17 mouse cellular contexts compared by ENCODE assay signal in genomic region chr9:76270886-76271285, GRCm38 (mm10). TPM values are rescaled to one million over a fixed set of nuclear protein-coding genes. Genes with fewer than 3 reads are reported as not detected.
DNase-seq lines count a peak whose midpoint lies in the region; ATAC-seq and TF ChIP-seq lines count a peak whose summit lies in the region.
"Had no signal": no experiment of that assay in that cellular context is flagged by ENCODE, and none has a peak within 500 bp of the region (broad histone marks: within the 10 kb centered on the region; RNA-seq: fewer than 3 reads in every experiment).

No protein-coding gene starts in this region.

- H3K4me2 ChIP-seq in hindbrain, postnatal 0 days (ENCODE audit: low read depth, low read length), result no peak overlapping the region
- no peak overlapping the region for H3K4me2 ChIP-seq in hindbrain, embryonic 11.5 days (replicated peaks; ENCODE audit: low read depth, low read length)
- no peak overlapping the region for H3K4me2 ChIP-seq in CH12.LX (ENCODE audit: insufficient read depth, low read depth, poor library complexity, severe bottlenecking)
- H3K4me2 ChIP-seq: midbrain, embryonic 11.5 days had no signal

- no peak for ATAC-seq in hindbrain, postnatal 0 days
- ATAC-seq in hindbrain, embryonic 11.5 days (ENCODE audit: low FRiP score), result no peak

- no peaks in the 10 kb centered on the region for H3K9me3 ChIP-seq in hindbrain, postnatal 0 days (ENCODE audit: low read length)
- no peaks in the 10 kb centered on the region for H3K9me3 ChIP-seq in hindbrain, embryonic 11.5 days (ENCODE audit: control insufficient read depth, low read length)
- no peaks in the 10 kb centered on the region for H3K9me3 ChIP-seq in CH12.LX (replicated peaks; ENCODE audit: low read length)
- H3K9me3 ChIP-seq: hindbrain, embryonic 10.5 days had no signal

- peak; percentile 81 for TF ChIP-seq RAD21 in CH12.LX (IDR thresholded peaks at IDR 0.05; ENCODE audit: low read depth, low read length)

- H3K27ac ChIP-seq in hindbrain, postnatal 0 days, result no peak overlapping the region
- H3K27ac ChIP-seq in hindbrain, embryonic 11.5 days (ENCODE audit: low read depth, low read length), result no peak overlapping the region
- no peak overlapping the region for H3K27ac ChIP-seq in CH12.LX (ENCODE audit: insufficient read depth, low read depth)
- H3K27ac ChIP-seq in cortical plate, adult 2 months (ENCODE audit: insufficient read depth, low read length), result no peak overlapping the region
- H3K27ac ChIP-seq: hindbrain, embryonic 10.5 days had no signal

- H3K9ac ChIP-seq in hindbrain, postnatal 0 days (replicated peaks; ENCODE audit: low read length), result no peak overlapping the region
- H3K9ac ChIP-seq in hindbrain, embryonic 11.5 days (ENCODE audit: low read depth, low read length), result no peak overlapping the region
- H3K9ac ChIP-seq in CH12.LX (ENCODE audit: insufficient read depth, low read depth), result no peak overlapping the region

- dilution Hi-C loops in CH12.LX (cut with MboI; ENCODE audit: extremely low pct_ligation_motif_present, extremely low pct_unique_long_range_greater_than_20kb, low sequenced_read_pairs), result no loop called here

- H3K4me3 ChIP-seq in hindbrain, postnatal 0 days (ENCODE audit: low read length), result no peak overlapping the region
- H3K4me3 ChIP-seq in hindbrain, embryonic 11.5 days (ENCODE audit: low read depth, low read length), result no peak overlapping the region
- H3K4me3 ChIP-seq in CH12.LX (replicated peaks in 1 of 3; ENCODE audit: low read depth in 2 of 3, low read length in 2 of 3, poor library complexity in 1 of 3), result no peak overlapping the region
- H3K4me3 ChIP-seq in cortical plate, adult 2 months (ENCODE audit: insufficient read depth, low read length), result no peak overlapping the region
- H3K4me3 ChIP-seq: hindbrain, embryonic 10.5 days had no signal

- H3K4me1 ChIP-seq in hindbrain, postnatal 0 days (ENCODE audit: insufficient read depth, low read length), result no peaks in the 10 kb centered on the region
- no peaks in the 10 kb centered on the region for H3K4me1 ChIP-seq in hindbrain, embryonic 11.5 days (replicated peaks; ENCODE audit: control insufficient read depth, insufficient read depth, low read length)
- H3K4me1 ChIP-seq in CH12.LX (ENCODE audit: control insufficient read depth in 1 of 2, insufficient read depth in 2 of 2), result no peaks in the 10 kb centered on the region
- no peaks in the 10 kb centered on the region for H3K4me1 ChIP-seq in cortical plate, adult 2 months (ENCODE audit: control insufficient read depth, insufficient read depth, low read length)
- H3K4me1 ChIP-seq: hindbrain, embryonic 10.5 days had no signal

- TF ChIP-seq POLR2A in CH12.LX (IDR thresholded peaks at IDR 0.05; ENCODE audit: low read depth, low read length), result no peak
- TF ChIP-seq POLR2A in cortical plate, adult 2 months (IDR thresholded peaks at IDR 0.05; ENCODE audit: extremely low read depth, insufficient read depth, low read length), result no peak

- DNase-seq in hindbrain, postnatal 0 days (ENCODE audit: low spot score), result peak; percentile 58
- DNase-seq in hindbrain, embryonic 11.5 days (ENCODE audit: low spot score), result no peak
- DNase-seq in 3T3-L1 (ENCODE audit: low read depth, low spot score), result peak; percentile 20
- DNase-seq in CH12.LX (ENCODE audit: extremely low read depth), result peak; percentile 14
- DNase-seq in right cerebral cortex, postnatal 25 days, result no peak
- no peak for DNase-seq in ovary, postnatal 36 days (ENCODE audit: low spot score)
- DNase-seq: adrenal gland, adult 2 months; cerebellum, adult 11 months; kidney, adult 8-10 months had no signal

- no peaks in the 10 kb centered on the region for H3K36me3 ChIP-seq in hindbrain, postnatal 0 days (ENCODE audit: insufficient read depth, low read length)
- H3K36me3 ChIP-seq in hindbrain, embryonic 11.5 days (ENCODE audit: control insufficient read depth, insufficient read depth, low read length), result no peaks in the 10 kb centered on the region
- H3K36me3 ChIP-seq in CH12.LX (replicated peaks in 1 of 2; ENCODE audit: control insufficient read depth in 1 of 2, insufficient read depth in 1 of 2, low read length in 1 of 2), result no peaks in the 10 kb centered on the region
- H3K36me3 ChIP-seq: hindbrain, embryonic 10.5 days had no signal

- no peaks in the 10 kb centered on the region for H3K27me3 ChIP-seq in hindbrain, postnatal 0 days (ENCODE audit: insufficient read depth, low read length)
- no peaks in the 10 kb centered on the region for H3K27me3 ChIP-seq in hindbrain, embryonic 11.5 days (ENCODE audit: control insufficient read depth, insufficient read depth, low read length)
- H3K27me3 ChIP-seq in CH12.LX (replicated peaks), result no peaks in the 10 kb centered on the region

- in situ Hi-C loops in CH12.LX (cut with MboI; ENCODE audit: low pct_ligation_motif_present, low pct_unique_long_range_greater_than_20kb, low sequenced_read_pairs), result loop anchor here (25.0 kb wide), 1 partner anchor 391 kb away; no protein-coding TSS in a partner anchor

- H3K79me2 ChIP-seq in CH12.LX (replicated peaks; ENCODE audit: control insufficient read depth, extremely low read depth, insufficient read depth, poor library complexity, severe bottlenecking), result no peaks in the 10 kb centered on the region

- peak; percentile 75 for TF ChIP-seq CTCF in hindbrain, postnatal 0 days (IDR thresholded peaks at IDR 0.05; ENCODE audit: low read depth)
- peak in 1 of 2 experiments; percentile 71; a peak in 2 of 4 replicates for TF ChIP-seq CTCF in CH12.LX (conservative IDR thresholded peaks at IDR 0.05 in 1 of 2, IDR thresholded peaks at IDR 0.05 in 1 of 2; ENCODE audit: low read depth in 2 of 2, low read length in 2 of 2)
- TF ChIP-seq CTCF in cortical plate, adult 2 months (IDR thresholded peaks at IDR 0.05; ENCODE audit: extremely low read depth, insufficient read depth, low read length), result 0 out of 2 replicates have a peak, but pooled peaks have one; percentile 6

- no peak for TF ChIP-seq EP300 in CH12.LX (IDR thresholded peaks at IDR 0.05; ENCODE audit: low read length)

TF ChIP-seq in CH12.LX, 34 proteins besides CTCF, POLR2A, EP300 and RAD21:
- TF ChIP-seq MYC (IDR thresholded peaks at IDR 0.05; ENCODE audit: low read depth, low read length), result no peak
- TF ChIP-seq SIN3A (IDR thresholded peaks at IDR 0.05; ENCODE audit: low read length), result no peak
- no peak for TF ChIP-seq JUN (IDR thresholded peaks at IDR 0.05; ENCODE audit: insufficient read depth, low read depth, low read length)
- peak; percentile 52 for TF ChIP-seq SMC3 (IDR thresholded peaks at IDR 0.05; ENCODE audit: low read depth, low read length)
- no peak for TF ChIP-seq MAZ (IDR thresholded peaks at IDR 0.05; ENCODE audit: low read depth, low read length)
- TF ChIP-seq MXI1 (IDR thresholded peaks at IDR 0.05; ENCODE audit: low read depth, low read length), result no peak
- no peak for TF ChIP-seq IRF4 (IDR thresholded peaks at IDR 0.05; ENCODE audit: low read depth, low read length)
- TF ChIP-seq USF1 (IDR thresholded peaks at IDR 0.05; ENCODE audit: low read depth, low read length), result no peak

RNA-seq across cellular contexts. Expression of gene Hcrtr2, which starts 52.8 kb away (rescaled TPM):
- 8.4 and 12.0 TPM in 2 replicates for total RNA-seq in hindbrain, postnatal 0 days (2014; rRNA removed)
- 6.3 and 6.4 TPM in 2 replicates for polyA plus RNA-seq in hindbrain, postnatal 0 days (2015; fragmentation: Nextera tagmentation; extraction: Ambion mirVana)
- polyA plus RNA-seq in hindbrain, embryonic 11.5 days (2014; fragmentation: Nextera tagmentation; extraction: Ambion mirVana), result 0.68 and 1.6 TPM in 2 replicates
- total RNA-seq in CH12.LX (2012; rRNA removed) (0.04 TPM in 1 of 2 replicates, not detected in the other), CH12.LX (2014; rRNA removed) (0.08 TPM in 1 of 2 replicates, not detected in the other)
- polyA plus RNA-seq in CH12.LX (2012; ENCODE audit: insufficient read length, low read depth), result not detected in 2 replicates
- 1.2 and 1.3 TPM in 2 replicates for polyA plus RNA-seq in cortical plate, adult 2 months (2012; rRNA removed)
- total RNA-seq: heart, adult 8-10 months had no signal
- polyA plus RNA-seq: testis, adult 2 months had no signal

RNA-seq across cellular contexts. Expression of gene Gfral, which starts 57.4 kb away (rescaled TPM):
- total RNA-seq in hindbrain, postnatal 0 days (2014; rRNA removed), result 0.10 TPM in 1 of 2 replicates, not detected in the other
- polyA plus RNA-seq in hindbrain, postnatal 0 days (2015; fragmentation: Nextera tagmentation; extraction: Ambion mirVana), result not detected in 2 replicates
- not detected in 2 replicates for polyA plus RNA-seq in hindbrain, embryonic 11.5 days (2014; fragmentation: Nextera tagmentation; extraction: Ambion mirVana)
- total RNA-seq in CH12.LX (2012; rRNA removed) (not detected in 2 replicates), CH12.LX (2014; rRNA removed) (not detected in 2 replicates)
- polyA plus RNA-seq in CH12.LX (2012; ENCODE audit: insufficient read length, low read depth), result not detected in 2 replicates
- polyA plus RNA-seq in cortical plate, adult 2 months (2012; rRNA removed), result not detected in 2 replicates
- total RNA-seq: adrenal gland, adult 2 months; heart, adult 8-10 months had no signal
- polyA plus RNA-seq: adrenal gland, adult 2 months; hindbrain, embryonic 10.5 days; limb, embryonic 11.5 days; lung, embryonic 16.5 days; midbrain, embryonic 11.5 days; neural tube, embryonic 14.5 days; testis, adult 2 months had no signal

Comparison
In these comparisons a context has a peak if more than half of its experiments do, and no peak if none do; other contexts are left out.
1. DNase-seq: peak in hindbrain, postnatal 0 days (single experiment), 3T3-L1 (single experiment) and CH12.LX (single experiment); none in hindbrain, embryonic 11.5 days (single experiment), right cerebral cortex, postnatal 25 days (single experiment) and ovary, postnatal 36 days (single experiment).